ENCODE assay signal across 17 mouse cellular contexts in genomic region chr11:53543021-53543420, GRCm38 (mm10).
"Had no signal": no experiment of that assay in that cellular context is flagged by ENCODE, and none has a peak within 500 bp of the region (broad histone marks: within the 10 kb centered on the region; RNA-seq: fewer than 3 reads in every experiment).

No protein-coding gene starts in this region.

- H3K27ac ChIP-seq: liver, embryonic 13.5 days; midbrain, embryonic 15.5 days; neural tube, embryonic 12.5 days; neural tube, embryonic 15.5 days had no signal

- H3K4me3 ChIP-seq: liver, embryonic 13.5 days; midbrain, embryonic 15.5 days; neural tube, embryonic 12.5 days; neural tube, embryonic 15.5 days had no signal

- ATAC-seq: midbrain, embryonic 15.5 days had no signal

- DNase-seq: kidney, adult 9 months; kidney, postnatal 14 days; kidney, postnatal 4 days; layer of hippocampus, adult 9-11 months; liver, embryonic 13.5 days; lung, adult 2 months; lung, postnatal 14 days; lung, postnatal 4 days; right cerebral cortex, adult 18-20 months; right cerebral cortex, postnatal 14 days; right cerebral cortex, postnatal 4 days; thymus, adult 2 months; thymus, postnatal 14 days; thymus, postnatal 4 days had no signal
